Mouse (Mus musculus) left cerebral cortex, adult 2 months (tissue): ENCODE results near the gene Olfr287. TPM values are rescaled to one million over a fixed set of nuclear protein-coding genes. Genes with fewer than 3 reads are reported as not detected.

Experiments
- DNase-seq, 2 experiments: peaks; one replicate each; pipeline ENCODE4 v3.0.0; 2021 to 2022; ENCODE audit warnings: low spot score in 2 of 2, mixed read lengths in 1 of 2; ENCODE audit errors: extremely low spot score in 1 of 2
- H3K27ac ChIP-seq: fragments of 200-600 bp; 2 replicates; pipeline ENCODE4 v1.8.1; 2022
- H3K4me3 ChIP-seq: fragments of 200-600 bp; 2 replicates; pipeline ENCODE4 v1.8.1; 2022
- CTCF ChIP-seq: fragments of 200-600 bp; IDR thresholded peaks from 2 replicates; pipeline ENCODE4 v1.8.1; 2022; ENCODE audit warnings: antibody characterized with exemption, mild to moderate bottlenecking, moderate library complexity
- intact Hi-C: fragments of 180-260 bp; cut with DNase I; formaldehyde crosslinking; loops from one replicate; pipeline ENCODE4 v1.15.1; 2025
- long read RNA-seq, 2 experiments: library from polyadenylated mRNA; stranded (forward); transcript quantifications; one replicate each; pipeline ENCODE4 v2.0.0; 2021; ENCODE audit warnings: borderline mapping rate in 2 of 2
- total RNA-seq, 2 experiments: library from RNA; stranded (reverse); gene quantifications; 2 replicates each; pipeline ENCODE4 v1.2.3; 2021

Olfr287 gene
- total RNA-seq: 1 to 10 TPM; 4.7 to 5.3 TPM
- long read RNA-seq, experiment 1, partial matches to known transcripts: 0 of 4 reads
- long read RNA-seq, experiment 1, other reads (novel, unspliced or antisense): 0 of 4 reads
- long read RNA-seq, experiment 2, partial matches to known transcripts: 0 of 6 reads
- long read RNA-seq, experiment 2, other reads (novel, unspliced or antisense): 0 of 6 reads

GRCm38 (mm10) chr15:98220877-98221276 is at the start of gene Olfr287, which contains the start of gene Gm44579:
Gene Olfr287, minus strand, starts transcription at chr15:98221056.
Gene Gm44579, minus strand, starts transcription at chr15:98220977.
- no peak within 1 kb of the TSS for H3K4me3 ChIP-seq
- no peak for TF ChIP-seq CTCF
- no peak within 1 kb of the TSS for H3K27ac ChIP-seq
- intact Hi-C loops: no loop called here
- no peak for DNase-seq

GRCm38 (mm10) chr15:98257776-98258175 is 36.9 kb upstream of the Olfr287 start:
- H3K27ac ChIP-seq: no peak overlapping the region
- intact Hi-C loops: no loop called here
- DNase-seq: no peak
- H3K4me3 ChIP-seq: no peak overlapping the region
- TF ChIP-seq CTCF: no peak

- no peak for TF ChIP-seq CTCF
- no peak within 1 kb of the TSS for H3K4me3 ChIP-seq
- intact Hi-C loops: no loop called here
- no peak within 1 kb of the TSS for H3K27ac ChIP-seq
- DNase-seq: no peak
These were observed 36.3 kb upstream of the Olfr287 start, which contains the start of gene H1fnt for GRCm38 (mm10) chr15:98257193-98257592. Gene H1fnt, minus strand, starts transcription at chr15:98257293.

GRCm38 (mm10) chr15:98256271-98256670 is 35.4 kb upstream of the Olfr287 start:
- no peak for TF ChIP-seq CTCF
- intact Hi-C loops: no loop called here
- Histone ChIP-seq H3K27ac (no peak overlapping the region), H3K4me3 (no peak overlapping the region)
- DNase-seq: no peak

GRCm38 (mm10) chr15:98235442-98235841 is 14.6 kb upstream of the Olfr287 start:
- Histone ChIP-seq H3K27ac (no peak overlapping the region), H3K4me3 (no peak overlapping the region)
- DNase-seq: no peak
- no peak for TF ChIP-seq CTCF
- intact Hi-C loops: no loop called here

GRCm38 (mm10) chr15:98234350-98234749 is 13.5 kb upstream of the Olfr287 start, which contains the start of gene Olfr286:
Gene Olfr286, minus strand, starts transcription at chr15:98234450.
- Histone ChIP-seq H3K27ac (no peak within 1 kb of the TSS), H3K4me3 (no peak within 1 kb of the TSS)
- intact Hi-C loops: no loop called here
- no peak for TF ChIP-seq CTCF
- DNase-seq: no peak

GRCm38 (mm10) chr15:98226096-98226495 is 5.2 kb upstream of the Olfr287 start:
- Histone ChIP-seq H3K4me3 (no peak overlapping the region), H3K27ac (no peak overlapping the region)
- intact Hi-C loops: no loop called here
- DNase-seq: no peak
- TF ChIP-seq CTCF: no peak

GRCm38 (mm10) chr15:98225610-98226009 is 4.8 kb upstream of the Olfr287 start:
- TF ChIP-seq CTCF: no peak
- H3K4me3 ChIP-seq: no peak overlapping the region
- no peak for DNase-seq
- H3K27ac ChIP-seq: no peak overlapping the region
- intact Hi-C loops: no loop called here

- H3K4me3 ChIP-seq: no peak overlapping the region
- no peak for DNase-seq
- intact Hi-C loops: no loop called here
- no peak for TF ChIP-seq CTCF
- H3K27ac ChIP-seq: no peak overlapping the region
These were observed 1.5 kb upstream of the Olfr287 start for GRCm38 (mm10) chr15:98222377-98222776.

GRCm38 (mm10) chr15:98214130-98214529 is 6.7 kb downstream of the Olfr287 start:
- DNase-seq: no peak
- Histone ChIP-seq H3K27ac (no peak overlapping the region), H3K4me3 (no peak overlapping the region)
- intact Hi-C loops: no loop called here
- TF ChIP-seq CTCF: no peak

GRCm38 (mm10) chr15:98213336-98213870 is 7.5 kb downstream of the Olfr287 start:
- H3K4me3 ChIP-seq: no peak overlapping the region
- TF ChIP-seq CTCF: no peak
- no peak for DNase-seq
- intact Hi-C loops: no loop called here
- no peak overlapping the region for H3K27ac ChIP-seq

- intact Hi-C loops: no loop called here
These were observed 11.2 kb downstream of the Olfr287 start for GRCm38 (mm10) chr15:98209676-98210075.

GRCm38 (mm10) chr15:98195442-98195841 is 25.4 kb downstream of the Olfr287 start, which contains the start of gene Olfr288:
Gene Olfr288, minus strand, starts transcription at chr15:98195542.
- H3K4me3 ChIP-seq: no peak within 1 kb of the TSS
- no peak for TF ChIP-seq CTCF
- intact Hi-C loops: no loop called here
- no peak for DNase-seq
- no peak within 1 kb of the TSS for H3K27ac ChIP-seq

More at GRCm38 (mm10) chr15:98209676-98210075, 11.2 kb downstream of the Olfr287 start:
- H3K4me3 ChIP-seq: no peak overlapping the region
- TF ChIP-seq CTCF: no peak
- no peak overlapping the region for H3K27ac ChIP-seq
- no peak for DNase-seq
